Mouse (Mus musculus) cortical plate, adult 2 months (tissue): ENCODE measurements around the gene Zranb3.

ENCODE experiments used
- CTCF ChIP-seq: fragments of 200-500 bp; IDR thresholded peaks from 2 replicates; pipeline ENCODE4 v1.5.1; 2011; ENCODE audit warnings: mild to moderate bottlenecking, control low read depth, low read length; ENCODE audit not compliant: insufficient read depth; ENCODE audit errors: extremely low read depth
- POLR2A ChIP-seq: fragments of 200-500 bp; IDR thresholded peaks from 2 replicates; pipeline ENCODE4 v1.6.1; 2011; ENCODE audit warnings: mild to moderate bottlenecking, low read length, control low read depth; ENCODE audit not compliant: insufficient read depth; ENCODE audit errors: extremely low read depth

GRCm38 (mm10) chr1:127952276-127952675 is 150.6 kb downstream of the Zranb3 start:
- TF ChIP-seq CTCF (no peak), POLR2A (no peak)
